Mouse (Mus musculus): ENCODE results near the gene Magi1. TPM values are rescaled to one million over a fixed set of nuclear protein-coding genes. Genes with fewer than 3 reads are reported as not detected.

The Magi1 gene
- total and polyA plus RNA-seq, 3 experiments: not detected

DNA sequence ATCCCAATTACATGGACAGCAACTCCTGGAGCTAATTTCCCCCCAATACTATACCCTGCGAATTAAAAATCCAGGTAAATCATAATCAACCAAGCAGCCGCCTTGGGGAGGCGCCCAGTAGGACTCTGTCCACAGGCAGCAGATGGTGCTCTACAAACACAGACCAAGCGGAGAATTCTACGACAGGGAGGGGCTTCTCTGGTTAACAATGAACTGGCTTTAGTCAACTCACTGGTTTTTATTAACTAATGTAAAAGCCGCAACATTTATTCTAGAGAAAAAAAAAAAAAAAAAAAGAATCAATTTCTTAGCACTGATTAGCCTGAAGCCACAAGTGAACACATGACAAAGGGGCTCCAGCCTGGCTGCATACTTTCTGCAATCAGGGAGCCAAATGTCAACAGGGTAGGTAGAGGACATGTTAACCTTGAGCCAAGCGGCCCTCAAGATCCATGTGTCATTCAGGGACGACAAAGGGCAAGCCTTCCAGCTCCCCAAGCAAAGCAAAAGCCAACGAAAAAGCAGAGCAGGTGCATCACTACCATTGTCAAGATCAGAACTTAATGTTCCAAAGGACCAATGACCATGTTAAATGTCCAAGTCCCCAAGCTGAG lies 114.0 kb downstream of the Magi1 start:
- H3K27ac ChIP-seq (ENCODE audit: control insufficient read depth, low read depth, low read length): no peak overlapping the region
- no peak overlapping the region for H3K9ac ChIP-seq (ENCODE audit: control insufficient read depth, low read depth, low read length, poor library complexity, severe bottlenecking)
- no peak for DNase-seq (ENCODE audit: low read depth, low spot score)
- H3K9me3 ChIP-seq (replicated peaks; ENCODE audit: insufficient read depth, low read length): no peaks in the 10 kb centered on the region
- TF ChIP-seq ZC3H11A (IDR thresholded peaks at IDR 0.05; ENCODE audit: low read depth, low read length): no peak
- TF ChIP-seq TAL1 (IDR thresholded peaks at IDR 0.05; ENCODE audit: low read length): no peak
- no peak for TF ChIP-seq USF1 (IDR thresholded peaks at IDR 0.05; ENCODE audit: low read depth, low read length)
- no peak for TF ChIP-seq ETS1 (IDR thresholded peaks at IDR 0.05; ENCODE audit: low read depth, low read length)
- TF ChIP-seq E2F4 (IDR thresholded peaks at IDR 0.05; ENCODE audit: borderline replicate concordance, low read depth, low read length): no peak
- TF ChIP-seq POLR2AphosphoS5 (IDR thresholded peaks at IDR 0.05; ENCODE audit: borderline replicate concordance, low read depth, low read length): no peak
- no peaks in the 10 kb centered on the region for H3K79me2 ChIP-seq (ENCODE audit: control insufficient read depth, insufficient read depth, low read length, poor library complexity)
- no peaks in the 10 kb centered on the region for H3K4me1 ChIP-seq (ENCODE audit: control insufficient read depth in 1 of 2, insufficient read depth in 2 of 2, low read length in 2 of 2)
- H3K36me3 ChIP-seq (ENCODE audit: control insufficient read depth in 1 of 2, insufficient read depth in 2 of 2, low read length in 2 of 2): no peaks in the 10 kb centered on the region
- H3K4me3 ChIP-seq (ENCODE audit: control insufficient read depth in 1 of 2, insufficient read depth in 1 of 2, low read depth in 2 of 2, low read length in 2 of 2): no peak overlapping the region
- no peaks in the 10 kb centered on the region for H3K27me3 ChIP-seq (ENCODE audit: control insufficient read depth in 1 of 2, insufficient read depth in 2 of 2, low read length in 2 of 2)

GRCm38 (mm10) chr6:94165951-94166350 lies 117.8 kb downstream of the Magi1 start:
- no peak for DNase-seq (ENCODE audit: low read depth, low spot score)

GRCm38 (mm10) chr6:94164753-94165536 lies 118.8 kb downstream of the Magi1 start:
- no peaks in the 10 kb centered on the region for H3K79me2 ChIP-seq (ENCODE audit: control insufficient read depth, insufficient read depth, low read length, poor library complexity)
- no peak for DNase-seq (ENCODE audit: low read depth, low spot score)
- TF ChIP-seq POLR2A (IDR thresholded peaks at IDR 0.05; ENCODE audit: control insufficient read depth in 1 of 2, insufficient read depth in 1 of 2, low read depth in 1 of 2, low read length in 2 of 2, poor library complexity in 1 of 2): no peak
- TF ChIP-seq MAZ (IDR thresholded peaks at IDR 0.05; ENCODE audit: low read depth, low read length): no peak
- TF ChIP-seq ZMIZ1 (IDR thresholded peaks at IDR 0.05; ENCODE audit: low read depth, low read length): no peak
- TF ChIP-seq ELF1 (IDR thresholded peaks at IDR 0.05; ENCODE audit: low read depth, low read length): no peak
- TF ChIP-seq KAT2A (conservative IDR thresholded peaks at IDR 0.05; ENCODE audit: low read depth, low read length): no peak
- no peak for TF ChIP-seq GATA1 (IDR thresholded peaks at IDR 0.05; ENCODE audit: low read depth, low read length)
- TF ChIP-seq NELFE (IDR thresholded peaks at IDR 0.05; ENCODE audit: low read depth, low read length): no peak
- H3K4me3 ChIP-seq (ENCODE audit: control insufficient read depth in 1 of 2, insufficient read depth in 1 of 2, low read depth in 2 of 2, low read length in 2 of 2): no peak overlapping the region
- no peak overlapping the region for H3K9ac ChIP-seq (ENCODE audit: control insufficient read depth, low read depth, low read length, poor library complexity, severe bottlenecking)
- no peaks in the 10 kb centered on the region for H3K4me1 ChIP-seq (ENCODE audit: control insufficient read depth in 1 of 2, insufficient read depth in 2 of 2, low read length in 2 of 2)
- no peaks in the 10 kb centered on the region for H3K36me3 ChIP-seq (ENCODE audit: control insufficient read depth in 1 of 2, insufficient read depth in 2 of 2, low read length in 2 of 2)
- H3K27me3 ChIP-seq (ENCODE audit: control insufficient read depth in 1 of 2, insufficient read depth in 2 of 2, low read length in 2 of 2): no peaks in the 10 kb centered on the region
- no peaks in the 10 kb centered on the region for H3K9me3 ChIP-seq (replicated peaks; ENCODE audit: insufficient read depth, low read length)
- H3K27ac ChIP-seq (ENCODE audit: control insufficient read depth, low read depth, low read length): no peak overlapping the region

More at GRCm38 (mm10) chr6:94165951-94166350, 117.8 kb downstream of the Magi1 start:
- no peak for TF ChIP-seq KAT2A (conservative IDR thresholded peaks at IDR 0.05; ENCODE audit: low read depth, low read length)
- Histone ChIP-seq H3K4me3 (ENCODE audit: control insufficient read depth in 1 of 2, insufficient read depth in 1 of 2, low read depth in 2 of 2, low read length in 2 of 2) (no peak overlapping the region), H3K9ac (ENCODE audit: control insufficient read depth, low read depth, low read length, poor library complexity, severe bottlenecking) (no peak overlapping the region), H3K79me2 (ENCODE audit: control insufficient read depth, insufficient read depth, low read length, poor library complexity) (no peaks in the 10 kb centered on the region), H3K36me3 (ENCODE audit: control insufficient read depth in 1 of 2, insufficient read depth in 2 of 2, low read length in 2 of 2) (no peaks in the 10 kb centered on the region), H3K27me3 (ENCODE audit: control insufficient read depth in 1 of 2, insufficient read depth in 2 of 2, low read length in 2 of 2) (no peaks in the 10 kb centered on the region), H3K27ac (ENCODE audit: control insufficient read depth, low read depth, low read length) (no peak overlapping the region), H3K9me3 (replicated peaks; ENCODE audit: insufficient read depth, low read length) (no peaks in the 10 kb centered on the region), H3K4me1 (ENCODE audit: control insufficient read depth in 1 of 2, insufficient read depth in 2 of 2, low read length in 2 of 2) (no peaks in the 10 kb centered on the region)

Measured in MEL (cell line).